Mouse (Mus musculus) erythroblast, embryonic 14.5 days (primary cell): ENCODE data around the gene Pi16.

Experiments used
- GATA1 ChIP-seq: IDR thresholded peaks from 2 replicates; pipeline ENCODE4 v1.6.1; 2012; ENCODE audit warnings: low read length, inconsistent platforms, mixed read lengths
- TAL1 ChIP-seq: IDR thresholded peaks from 3 replicates; pipeline ENCODE4 v1.6.1; 2012; ENCODE audit warnings: low read length, inconsistent platforms, mixed read lengths

DNA sequence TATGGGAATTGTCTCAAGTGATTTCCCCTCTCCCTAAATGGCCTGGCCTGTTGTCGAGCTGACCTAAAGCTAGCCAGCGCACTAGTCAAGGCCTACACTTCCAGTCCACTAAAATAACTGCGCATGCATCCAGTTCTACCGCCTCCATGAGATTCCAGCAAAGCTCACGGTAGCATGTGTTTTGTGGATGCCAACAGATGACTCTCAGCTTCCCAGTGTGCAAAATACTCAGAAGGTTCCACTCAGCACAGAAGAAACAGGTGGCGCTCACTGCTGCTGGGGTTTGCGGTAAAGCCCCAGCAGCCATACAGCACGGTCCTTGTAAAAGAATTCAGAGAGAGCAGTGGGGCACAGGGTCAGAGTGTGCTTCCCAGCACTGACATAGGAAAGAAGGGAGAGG lies 5.9 kb upstream of the Pi16 start:
- no peak for TF ChIP-seq TAL1
- no peak for TF ChIP-seq GATA1
